Mouse (Mus musculus): ENCODE data around the gene Tmem125.
"Not testable (repeated sequence)": the region's sequence is repeated elsewhere in the genome, so short reads cannot be mapped to it uniquely, and the experiment has no call there.

Gene Tmem125

GRCm38 (mm10) chr4:118543592-118544260, at the start of gene Tmem125:
Gene Tmem125, minus strand, starts transcription at chr4:118544044.
- in situ Hi-C loops (cut with MboI; ENCODE audit: low sequenced_read_pairs): no loop called here

- in situ Hi-C loops (cut with MboI; ENCODE audit: low sequenced_read_pairs): no loop called here
Measured at GRCm38 (mm10) chr4:118589733-118590130, 45.9 kb upstream of the Tmem125 start.

- in situ Hi-C loops (cut with MboI; ENCODE audit: low sequenced_read_pairs): no loop called here
Measured at GRCm38 (mm10) chr4:118589053-118589732, 45.3 kb upstream of the Tmem125 start.

GRCm38 (mm10) chr4:118582629-118583028, 38.8 kb upstream of the Tmem125 start:
- in situ Hi-C loops (cut with MboI; ENCODE audit: low sequenced_read_pairs): no loop called here

- in situ Hi-C loops (cut with MboI; ENCODE audit: low sequenced_read_pairs): no loop called here
Measured at GRCm38 (mm10) chr4:118581508-118581907, 37.7 kb upstream of the Tmem125 start.

GRCm38 (mm10) chr4:118579313-118579712, 35.5 kb upstream of the Tmem125 start:
- in situ Hi-C loops (cut with MboI; ENCODE audit: low sequenced_read_pairs): no loop called here

- in situ Hi-C loops (cut with MboI; ENCODE audit: low sequenced_read_pairs): no loop called here
Measured at GRCm38 (mm10) chr4:118576097-118576496, 32.3 kb upstream of the Tmem125 start.

GRCm38 (mm10) chr4:118571441-118571840, 27.6 kb upstream of the Tmem125 start:
- in situ Hi-C loops (cut with MboI; ENCODE audit: low sequenced_read_pairs): no loop called here

GRCm38 (mm10) chr4:118569320-118569719, 25.5 kb upstream of the Tmem125 start:
- in situ Hi-C loops (cut with MboI; ENCODE audit: low sequenced_read_pairs): no loop called here

- in situ Hi-C loops (cut with MboI; ENCODE audit: low sequenced_read_pairs): no loop called here
Measured at GRCm38 (mm10) chr4:118568709-118569108, 24.9 kb upstream of the Tmem125 start.

GRCm38 (mm10) chr4:118566161-118566676, 22.4 kb upstream of the Tmem125 start:
- in situ Hi-C loops (cut with MboI; ENCODE audit: low sequenced_read_pairs): no loop called here

GRCm38 (mm10) chr4:118564926-118565279, 21.1 kb upstream of the Tmem125 start:
- in situ Hi-C loops (cut with MboI; ENCODE audit: low sequenced_read_pairs): no loop called here

- in situ Hi-C loops (cut with MboI; ENCODE audit: low sequenced_read_pairs): no loop called here
Measured at GRCm38 (mm10) chr4:118564062-118564925, 20.4 kb upstream of the Tmem125 start.

GRCm38 (mm10) chr4:118553039-118553649, 9.3 kb upstream of the Tmem125 start:
- in situ Hi-C loops (cut with MboI; ENCODE audit: low sequenced_read_pairs): no loop called here

GRCm38 (mm10) chr4:118548130-118548480, 4.3 kb upstream of the Tmem125 start:
- in situ Hi-C loops (cut with MboI; ENCODE audit: low sequenced_read_pairs): not testable (repeated sequence)

- in situ Hi-C loops (cut with MboI; ENCODE audit: low sequenced_read_pairs): not testable (repeated sequence)
Measured at GRCm38 (mm10) chr4:118547424-118548129, 3.7 kb upstream of the Tmem125 start.

- in situ Hi-C loops (cut with MboI; ENCODE audit: low sequenced_read_pairs): no loop called here
Measured at GRCm38 (mm10) chr4:118544441-118545127, 740 bp upstream of the Tmem125 start.

GRCm38 (mm10) chr4:118543158-118543530, 700 bp downstream of the Tmem125 start:
- in situ Hi-C loops (cut with MboI; ENCODE audit: low sequenced_read_pairs): no loop called here

- in situ Hi-C loops (cut with MboI; ENCODE audit: low sequenced_read_pairs): no loop called here
Measured at GRCm38 (mm10) chr4:118542510-118543157, 1.2 kb downstream of the Tmem125 start.

Data from CH12F3 (cell line).